Mouse (Mus musculus) hindlimb bud, embryonic 11.5 days (tissue): ENCODE results near the gene Stx1b.

Experiments
- DNase-seq: peaks from one replicate; pipeline ENCODE4 v3.0.0-alpha.2; 2012; ENCODE audit warnings: low read depth, low spot score; ENCODE audit errors: extremely low spot score

Gene Stx1b

DNA sequence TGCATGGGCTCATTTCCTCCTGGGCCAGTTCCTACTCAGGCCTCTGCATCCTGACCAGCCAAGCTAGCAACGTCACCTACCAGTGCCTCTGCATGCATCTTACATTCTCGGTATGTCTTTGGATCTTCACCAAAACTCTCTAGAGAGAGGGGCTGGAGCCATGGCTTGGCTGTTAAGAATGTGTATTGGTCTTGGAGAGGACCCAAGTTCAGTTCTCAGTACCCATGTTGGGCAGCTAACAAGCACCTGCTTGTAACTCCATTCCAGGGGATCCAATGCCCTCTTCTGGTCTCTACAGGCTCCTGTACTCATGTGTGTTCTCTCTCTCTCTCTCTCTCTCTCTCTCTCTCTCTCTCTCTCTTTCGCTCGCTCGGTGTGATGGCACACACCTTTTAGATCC is 6.6 kb downstream of the Stx1b start:
- DNase-seq, result no peak

- DNase-seq, result no peak
Measured at GRCm38 (mm10) chr7:127817053-127817452, 7.3 kb downstream of the Stx1b start.

GRCm38 (mm10) chr7:127815954-127816821 is 8.2 kb downstream of the Stx1b start:
- no peak for DNase-seq

DNA sequence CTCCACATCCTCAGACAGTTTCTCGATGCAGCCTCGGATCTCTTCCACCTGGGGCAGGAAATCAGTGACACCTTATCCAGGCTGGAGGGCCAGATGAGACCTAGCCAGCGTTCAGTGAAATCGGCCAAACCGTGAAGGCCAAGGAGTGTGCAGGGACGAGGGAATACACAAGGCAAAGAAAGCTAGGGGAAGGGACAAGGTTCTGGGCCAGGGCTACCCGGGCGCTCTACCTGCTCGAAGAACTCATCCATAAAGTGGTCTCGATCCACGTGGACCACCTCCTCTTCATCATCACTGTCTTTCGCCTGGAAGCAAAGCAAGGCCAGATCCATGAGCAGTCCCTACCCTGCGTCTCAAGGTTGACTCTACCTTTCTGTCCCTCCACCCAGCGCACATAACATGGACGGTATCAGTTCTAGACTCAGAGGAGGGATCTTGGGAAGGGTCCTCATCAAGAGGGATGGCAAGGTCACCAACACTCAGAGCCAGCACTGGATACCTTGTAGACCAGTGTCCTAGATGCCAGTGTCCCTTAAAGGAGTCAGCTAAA is 9.2 kb downstream of the Stx1b start:
- no peak for DNase-seq

DNA sequence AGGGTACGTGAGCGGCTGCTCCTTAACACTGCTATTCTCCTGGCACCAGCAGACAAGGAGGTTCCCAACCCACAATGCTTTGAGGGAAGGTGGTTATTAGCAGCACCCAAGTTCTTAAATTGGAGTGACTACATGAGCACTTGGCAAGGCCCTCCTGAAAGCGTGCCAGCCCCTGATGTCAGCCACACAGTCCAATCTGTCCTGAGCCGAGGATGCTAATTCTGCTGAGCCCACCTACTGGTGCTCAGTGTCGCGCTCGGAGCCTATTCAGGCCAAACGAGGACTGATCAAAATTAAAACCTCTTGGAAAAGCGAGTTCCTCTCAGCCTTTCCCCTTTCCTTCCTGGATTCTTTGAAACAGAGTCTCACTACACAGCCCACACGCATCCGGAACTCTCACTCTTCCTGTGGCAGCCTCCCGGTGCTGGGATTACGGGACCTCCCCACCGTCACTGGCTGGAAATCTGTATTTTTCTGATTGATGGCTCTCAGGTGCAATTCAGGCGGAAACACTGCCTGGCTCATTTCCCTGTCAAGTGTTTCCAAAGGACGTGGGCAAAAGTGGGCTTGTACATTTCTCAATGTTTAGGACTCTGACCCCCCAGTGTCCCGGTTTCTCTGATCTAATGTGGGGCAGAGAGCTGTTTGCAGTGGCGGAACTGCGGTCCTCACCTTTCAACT is 10.0 kb downstream of the Stx1b start:
- DNase-seq, result no peak

GRCm38 (mm10) chr7:127813821-127814220 is 10.5 kb downstream of the Stx1b start:
- no peak for DNase-seq

DNA sequence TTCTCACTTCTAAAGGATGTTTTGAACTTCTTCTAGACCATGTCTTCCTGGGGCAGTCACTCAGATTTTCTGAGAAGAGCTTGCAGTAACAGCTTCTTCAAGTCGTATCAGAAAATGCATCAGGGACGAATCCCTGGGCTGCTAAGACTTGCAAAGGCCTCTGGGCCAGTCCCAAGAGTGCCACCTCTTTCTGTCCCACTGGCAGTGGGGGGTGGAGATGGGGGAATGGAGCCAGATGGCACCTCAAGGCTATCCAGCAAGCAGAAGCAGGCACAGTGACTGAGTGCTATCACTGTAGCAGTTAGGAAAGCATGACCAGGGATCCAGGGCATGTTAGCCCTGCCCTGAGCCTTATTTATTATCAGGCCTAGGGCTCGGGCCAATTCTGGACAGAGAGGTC is 12.1 kb downstream of the Stx1b start:
- DNase-seq, result no peak

DNA sequence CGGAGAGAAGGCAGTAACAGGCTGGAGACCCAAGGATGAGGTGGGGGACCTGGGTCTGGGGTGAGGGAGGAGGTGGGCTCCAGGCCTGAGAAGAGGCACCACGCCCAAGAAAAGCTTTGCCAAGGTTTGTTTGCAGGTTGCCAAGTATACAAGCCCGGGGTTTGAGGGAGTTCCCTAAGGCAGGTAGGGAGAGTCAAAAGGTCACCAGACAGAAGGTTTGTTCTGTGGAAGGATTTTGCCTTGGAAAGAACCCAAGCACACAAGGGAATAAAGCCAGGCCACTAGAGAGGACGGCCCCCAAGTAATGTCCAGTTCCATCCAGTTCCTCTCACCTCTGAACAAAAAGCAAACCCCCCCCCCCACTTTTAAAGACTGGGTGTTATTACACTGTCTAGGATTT is 13.1 kb downstream of the Stx1b start:
- no peak for DNase-seq

GRCm38 (mm10) chr7:127810650-127811049 is 13.7 kb downstream of the Stx1b start:
- DNase-seq, result no peak

DNA sequence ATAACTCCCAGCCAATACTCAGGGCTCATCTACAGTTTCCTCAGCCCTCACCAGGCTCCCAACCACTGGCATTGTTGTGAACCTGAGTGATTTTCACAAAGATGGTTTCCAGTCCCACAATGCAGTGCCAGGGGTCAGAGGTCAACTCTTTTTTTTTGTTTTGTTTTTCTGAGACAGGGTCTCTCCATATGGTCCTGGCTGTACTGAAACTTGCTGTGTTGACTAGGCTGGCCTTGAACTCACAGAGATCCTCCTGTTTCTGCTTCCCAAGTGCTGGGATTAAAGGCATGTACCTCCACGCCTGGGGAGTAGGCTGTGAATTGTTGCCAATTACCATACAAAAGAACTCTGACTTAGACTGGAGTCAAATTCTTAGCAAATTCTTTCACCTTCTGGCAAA is 14.5 kb downstream of the Stx1b start:
- no peak for DNase-seq

DNA sequence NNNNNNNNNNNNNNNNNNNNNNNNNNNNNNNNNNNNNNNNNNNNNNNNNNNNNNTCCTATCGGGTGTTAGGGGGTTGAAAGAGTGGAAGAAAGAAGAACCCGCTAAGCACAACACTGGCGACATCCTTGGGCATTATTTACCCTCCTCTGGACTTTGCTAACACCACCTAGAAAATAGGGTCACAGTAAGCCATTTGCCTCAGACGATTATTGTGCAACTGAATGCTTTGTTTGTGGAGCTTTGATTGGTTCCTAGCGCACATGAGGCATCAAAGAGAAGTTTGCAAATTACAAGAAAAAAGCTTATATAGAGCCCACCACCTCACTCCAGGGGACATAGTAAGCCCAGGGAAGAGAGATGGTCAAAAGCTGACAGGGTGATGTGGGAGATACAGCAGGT is 15.5 kb downstream of the Stx1b start:
- no peak for DNase-seq

- DNase-seq, result no peak
Measured at GRCm38 (mm10) chr7:127802313-127802712, 22.0 kb downstream of the Stx1b start.

- DNase-seq, result no peak
Measured at GRCm38 (mm10) chr7:127801010-127801621, 23.2 kb downstream of the Stx1b start.

DNA sequence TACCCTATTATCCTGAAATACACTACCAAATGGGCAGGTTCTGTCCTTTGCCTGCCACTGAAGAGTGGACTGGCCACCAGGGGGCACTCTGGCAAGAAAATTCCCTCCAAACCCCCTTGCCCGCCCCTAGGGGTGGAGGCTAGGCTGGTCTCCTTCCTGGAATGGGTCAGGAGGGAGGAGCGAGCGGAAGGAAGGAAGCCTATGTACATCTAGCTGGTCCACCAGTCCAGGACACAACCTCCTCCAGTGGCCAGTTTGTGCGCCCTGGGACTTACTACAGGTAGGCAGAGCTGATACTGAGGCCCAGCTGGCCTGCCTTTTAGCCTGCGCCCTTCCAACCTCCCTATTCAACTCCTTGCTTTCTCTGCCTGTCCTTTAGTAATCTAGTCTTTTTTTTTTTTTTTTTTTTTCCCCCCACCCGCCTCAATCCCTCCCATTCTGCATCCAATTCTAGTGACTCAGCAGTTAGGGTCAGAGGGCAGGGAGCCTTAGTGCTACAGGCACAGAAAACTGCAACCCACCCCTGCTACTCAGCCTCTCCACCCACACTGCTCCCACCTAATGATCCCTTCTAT is 23.8 kb downstream of the Stx1b start, which contains the start of gene Hsd3b7:
Gene Hsd3b7, plus strand, starts transcription at position 170 of the 575 bp plus-strand sequence.
- DNase-seq, result peak; percentile 70

DNA sequence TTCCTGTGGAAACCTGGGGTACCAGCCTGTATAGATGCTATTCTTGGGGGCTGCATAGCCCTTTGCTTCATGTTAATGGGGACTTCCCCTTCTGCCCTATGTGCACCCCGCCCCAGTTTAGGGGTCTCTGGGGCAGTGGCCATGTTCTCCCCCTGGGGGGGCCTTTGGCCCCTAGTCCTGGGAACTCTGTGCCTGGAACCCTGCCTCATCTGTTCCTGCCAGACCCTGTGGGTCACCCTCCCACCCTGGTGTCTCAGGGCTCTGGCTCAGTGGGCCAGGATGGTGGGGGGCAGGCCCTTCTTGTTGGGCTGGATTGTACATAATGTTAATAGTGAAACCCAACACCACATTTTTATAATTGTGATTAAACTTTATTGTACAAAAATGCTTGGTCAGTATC is 24.6 kb downstream of the Stx1b start:
- DNase-seq, result no peak

- DNase-seq, result no peak
Measured at GRCm38 (mm10) chr7:127799211-127799610, 25.1 kb downstream of the Stx1b start.

GRCm38 (mm10) chr7:127798591-127798990 is 25.8 kb downstream of the Stx1b start:
- no peak for DNase-seq

DNA sequence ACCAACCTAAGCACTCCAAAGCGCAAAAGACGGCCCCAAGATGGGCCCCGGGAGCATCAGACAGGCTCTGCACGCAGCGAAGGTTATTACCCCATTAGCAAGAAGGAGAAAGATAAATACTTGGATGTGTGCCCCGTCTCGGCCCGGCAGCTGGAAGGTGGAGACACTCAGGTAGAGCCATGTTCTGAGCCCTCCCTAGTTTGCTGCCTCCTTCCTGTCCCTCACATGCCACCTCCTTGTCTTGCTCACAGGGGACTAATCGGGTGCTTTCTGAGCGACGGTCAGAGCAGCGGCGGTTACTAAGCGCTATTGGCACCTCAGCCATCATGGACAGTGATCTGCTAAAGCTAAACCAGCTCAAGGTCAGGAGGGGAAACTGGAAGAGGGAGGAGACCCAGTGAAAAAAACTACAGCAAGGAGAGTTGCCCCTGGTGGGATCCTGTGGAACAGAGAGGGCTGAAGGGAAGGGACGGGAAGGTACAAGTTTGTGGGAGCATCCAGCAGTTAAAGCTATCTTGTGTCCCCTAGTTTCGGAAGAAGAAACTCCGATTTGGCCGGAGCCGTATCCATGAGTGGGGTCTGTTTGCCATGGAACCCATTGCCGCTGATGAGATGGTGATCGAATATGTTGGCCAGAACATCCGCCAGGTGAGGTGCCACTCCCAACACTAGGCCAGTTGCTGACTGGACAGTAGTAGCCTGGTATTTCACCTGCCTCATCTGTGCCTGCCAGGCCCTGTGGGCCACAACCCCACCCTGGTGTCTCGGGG is 27.1 kb downstream of the Stx1b start:
- no peak for DNase-seq

DNA sequence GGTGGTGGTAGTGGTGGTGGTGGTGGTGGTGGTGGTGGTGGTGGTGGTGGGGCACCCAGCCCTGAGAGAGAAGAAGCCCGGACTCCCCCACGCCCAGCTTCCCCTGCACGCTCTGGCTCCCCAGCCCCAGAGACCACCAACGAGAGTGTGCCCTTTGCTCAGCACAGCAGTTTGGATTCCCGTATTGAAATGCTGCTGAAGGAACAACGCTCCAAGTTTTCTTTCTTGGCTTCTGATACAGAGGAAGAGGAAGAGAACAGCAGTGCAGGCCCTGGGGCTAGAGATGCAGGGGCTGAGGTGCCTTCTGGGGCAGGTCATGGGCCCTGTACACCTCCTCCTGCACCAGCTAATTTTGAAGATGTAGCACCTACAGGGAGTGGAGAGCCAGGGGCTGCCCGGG is 39.0 kb downstream of the Stx1b start, which contains the start of gene Gm49388:
Gene Gm49388, plus strand, starts transcription at position 301 of the 400 bp plus-strand sequence.
- DNase-seq, result no peak

- no peak for DNase-seq
Measured at GRCm38 (mm10) chr7:127778350-127778749, 46.0 kb downstream of the Stx1b start.
